Mouse (Mus musculus) left cerebral cortex, adult 18-20 months (tissue): ENCODE measurements around the gene Zfand2b. TPM values are rescaled to one million over a fixed set of nuclear protein-coding genes. Genes with fewer than 3 reads are reported as not detected.
A peak's percentile ranks its signal among the peaks of the same experiment; 100 is the strongest.

Experiments used
- DNase-seq, 2 experiments: peaks; one replicate each; pipeline ENCODE4 v3.0.0; 2021 to 2022; ENCODE audit warnings: low spot score in 2 of 2, mixed read lengths in 1 of 2
- total RNA-seq, 2 experiments: library from RNA; stranded (reverse); gene quantifications; 2 replicates each; pipeline ENCODE4 v1.2.3; 2021

Zfand2b gene
- total RNA-seq, 2 experiments from 2014 or later, result 26.3 to 29.1 TPM

DNA sequence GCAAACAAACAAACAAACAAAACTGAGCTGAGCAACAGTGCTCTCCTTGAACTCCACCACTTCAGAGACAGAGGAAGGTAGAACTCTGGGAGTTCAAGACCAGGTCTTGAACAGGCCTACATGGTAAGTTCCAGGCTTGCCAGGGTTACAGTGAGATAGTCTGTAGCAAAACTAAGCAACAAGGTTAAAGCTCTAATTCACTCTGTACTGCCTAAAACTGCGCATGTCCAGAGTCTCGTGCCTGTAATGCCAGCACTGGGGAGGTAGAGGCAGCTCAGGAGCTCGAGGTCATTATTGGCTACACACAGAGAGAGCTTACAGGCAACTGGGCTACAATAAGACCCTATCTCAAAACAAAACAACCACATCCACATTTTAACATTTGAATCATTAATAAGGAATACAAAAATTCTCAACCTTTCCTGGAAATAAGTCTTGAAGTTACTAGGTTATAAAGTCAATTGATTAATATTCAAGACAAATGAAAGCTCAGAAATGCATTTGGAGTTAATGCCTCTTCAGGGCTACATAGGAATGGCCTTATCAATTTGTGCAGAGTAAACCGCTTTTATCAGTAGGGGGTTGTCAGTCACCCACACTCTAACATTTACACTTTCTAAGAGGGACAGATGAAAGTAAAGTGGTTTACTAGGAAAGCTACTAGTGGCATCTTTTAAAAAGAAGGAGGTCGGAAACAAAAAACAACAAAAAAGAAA lies 8.7 kb upstream of the Zfand2b start:
- DNase-seq, result no peak

DNA sequence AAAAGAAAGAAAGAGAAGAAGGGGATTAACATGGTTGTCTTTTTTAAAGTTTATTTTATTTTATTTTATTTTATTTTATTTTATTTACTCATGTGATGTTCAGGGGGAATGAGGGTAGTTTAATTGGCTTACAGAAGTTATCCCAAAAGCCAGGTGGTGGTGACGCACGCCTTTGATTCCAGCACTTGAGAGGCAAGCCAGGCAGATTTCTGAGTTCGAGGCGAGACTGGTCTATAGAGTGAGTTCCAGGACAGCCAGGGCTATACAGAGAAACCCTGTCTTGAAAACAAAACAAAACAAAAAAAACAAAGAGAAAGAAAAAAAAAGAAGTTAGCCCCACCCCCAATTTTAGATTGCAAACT lies 8.2 kb upstream of the Zfand2b start:
- DNase-seq, result no peak

DNA sequence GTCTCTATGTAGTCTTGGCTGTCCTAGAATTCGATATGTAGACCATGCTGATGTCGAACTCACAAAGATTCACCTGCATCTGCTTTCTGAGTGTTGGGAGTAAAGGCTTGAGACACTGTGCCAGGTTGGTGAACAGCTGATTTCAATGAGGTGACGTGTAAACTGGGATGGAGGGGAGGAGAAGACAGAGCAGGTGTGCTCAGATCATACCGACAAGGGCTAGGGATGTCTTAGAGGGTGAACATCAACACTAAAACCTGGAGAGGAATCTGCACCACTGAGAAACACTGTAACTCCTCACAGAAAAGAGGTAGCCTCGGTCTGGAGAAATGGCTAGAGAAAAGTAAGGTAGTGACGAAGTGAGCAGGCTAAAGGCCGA lies 364 bp upstream of the Zfand2b start:
- DNase-seq, result no peak

DNA sequence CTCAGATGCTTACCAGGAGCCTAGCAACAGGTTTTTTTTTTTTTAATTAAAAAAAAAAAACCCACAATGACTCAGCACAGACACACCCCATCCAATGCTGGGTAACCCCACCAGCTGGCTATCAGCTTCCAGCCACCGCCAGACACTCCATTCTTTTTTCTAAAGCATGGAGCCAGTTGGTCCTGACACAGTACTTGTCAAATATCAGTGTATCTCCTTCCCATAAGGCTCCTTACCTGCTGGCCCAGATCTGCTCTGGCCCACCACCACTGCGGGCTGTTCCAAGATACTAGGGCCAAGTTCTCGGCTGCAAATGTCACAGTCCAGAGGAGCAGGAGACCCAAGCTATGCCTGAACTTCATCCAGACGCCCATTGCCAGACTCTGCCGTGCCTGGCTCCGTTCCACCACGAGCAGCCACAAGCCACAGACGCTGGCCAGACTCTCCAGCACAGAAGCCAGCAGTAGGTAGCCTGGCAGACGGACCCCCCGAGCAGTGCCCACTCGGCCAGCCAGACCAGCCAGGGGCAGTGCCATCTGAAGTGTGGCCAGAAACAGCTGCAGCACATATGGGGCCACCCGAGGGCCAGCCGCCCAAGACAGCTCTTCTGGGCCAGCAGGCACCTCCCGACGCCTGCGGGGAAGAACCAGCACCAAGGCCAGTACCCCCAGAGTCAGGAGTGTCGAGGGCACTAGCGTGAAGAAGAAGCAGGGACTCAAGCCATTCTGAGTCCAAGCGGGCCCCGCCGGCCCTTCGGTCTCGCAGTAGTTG lies 11.1 kb downstream of the Zfand2b start:
- DNase-seq, result peak; percentile 25 to 34

DNA sequence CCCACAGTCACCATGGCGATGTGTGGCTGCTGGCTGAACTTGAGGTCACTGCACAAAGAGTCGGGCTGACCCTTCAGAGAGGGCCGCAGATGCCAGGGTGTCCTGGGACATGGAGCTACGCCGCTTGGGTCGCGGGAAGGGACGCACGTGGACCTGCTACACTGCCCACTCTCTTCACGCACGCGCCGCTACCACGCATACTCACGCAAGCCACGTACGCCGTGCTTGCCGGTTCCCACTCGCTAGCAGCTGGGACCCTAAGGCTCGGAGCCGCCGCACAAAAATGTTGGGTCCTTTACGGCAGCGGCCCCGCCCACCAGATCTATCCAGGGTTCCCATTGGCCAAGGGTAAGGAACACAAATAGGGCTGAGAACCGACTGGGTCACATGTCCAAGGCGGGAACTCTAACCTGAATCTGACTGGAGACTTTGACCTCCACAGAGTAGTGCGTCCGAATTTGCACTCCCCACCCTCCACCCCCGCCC lies 11.7 kb downstream of the Zfand2b start, which contains the start of gene Abcb6:
Gene Abcb6, minus strand, starts transcription at position 288 of the 486 bp plus-strand sequence.
- peak; percentile 88 to 91 for DNase-seq

DNA sequence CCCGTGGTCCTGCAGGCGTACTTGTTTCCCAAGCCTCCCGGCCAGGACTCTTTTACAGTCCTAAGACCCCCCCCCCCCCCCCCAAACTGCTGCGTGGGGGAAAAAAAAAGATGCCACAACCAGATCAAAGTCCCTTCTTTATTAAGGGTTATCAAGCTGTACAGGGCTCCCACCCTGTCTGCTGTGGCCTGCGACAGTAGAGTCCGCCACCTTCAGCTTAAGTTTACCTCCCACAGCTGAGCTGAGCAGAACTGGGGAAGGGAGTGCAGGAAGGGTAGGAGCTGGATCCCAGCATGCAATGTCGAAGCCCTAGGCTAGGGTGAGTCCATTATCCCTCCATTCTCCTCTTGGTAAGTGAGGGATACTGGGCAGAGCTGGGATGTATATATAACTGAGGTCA lies 12.3 kb downstream of the Zfand2b start:
- DNase-seq, result no peak

DNA sequence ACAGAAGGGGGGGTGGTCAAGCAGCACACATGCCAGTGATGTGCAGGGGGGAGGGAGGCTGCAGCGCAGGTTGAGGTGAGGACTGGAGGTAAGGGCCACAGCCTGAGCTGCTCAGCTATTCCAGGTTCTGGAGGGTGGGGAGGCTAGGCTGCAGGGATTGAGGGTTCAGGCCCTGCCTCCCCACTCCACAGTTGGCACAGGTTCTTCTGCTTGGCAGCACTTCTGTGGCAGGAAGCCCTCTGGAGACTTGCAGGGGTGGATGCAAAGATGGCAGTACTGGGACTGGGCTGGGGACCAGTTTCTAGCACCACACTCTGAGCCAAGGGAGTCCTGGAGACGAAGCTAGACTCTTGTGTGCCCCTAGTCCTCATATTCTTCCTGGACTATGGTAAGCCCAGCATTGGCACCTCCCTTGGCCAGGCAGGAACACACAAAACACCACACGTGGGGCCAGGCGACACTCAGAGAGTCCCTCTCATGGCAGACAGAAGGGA lies 13.0 kb downstream of the Zfand2b start:
- DNase-seq, result no peak

DNA sequence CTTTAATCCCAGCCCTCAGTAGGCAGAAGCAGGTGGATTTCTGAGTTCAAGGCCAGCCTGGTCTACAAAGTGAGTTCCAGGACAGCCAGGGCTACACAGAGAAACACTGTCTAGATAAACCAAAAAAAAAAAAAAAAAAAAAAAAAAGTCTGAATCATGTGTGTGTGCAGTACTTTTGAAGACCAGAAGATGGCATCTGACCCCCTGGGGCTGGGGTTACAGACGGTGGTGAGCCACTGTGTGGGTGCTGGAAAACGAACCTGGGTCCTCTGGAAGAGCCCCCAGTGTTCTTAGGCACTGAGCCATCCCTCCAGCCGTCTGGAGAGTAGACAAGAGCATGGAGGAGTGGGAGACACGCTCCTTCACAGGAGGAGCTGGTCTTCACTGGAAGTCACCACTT lies 13.7 kb downstream of the Zfand2b start:
- DNase-seq, result no peak

DNA sequence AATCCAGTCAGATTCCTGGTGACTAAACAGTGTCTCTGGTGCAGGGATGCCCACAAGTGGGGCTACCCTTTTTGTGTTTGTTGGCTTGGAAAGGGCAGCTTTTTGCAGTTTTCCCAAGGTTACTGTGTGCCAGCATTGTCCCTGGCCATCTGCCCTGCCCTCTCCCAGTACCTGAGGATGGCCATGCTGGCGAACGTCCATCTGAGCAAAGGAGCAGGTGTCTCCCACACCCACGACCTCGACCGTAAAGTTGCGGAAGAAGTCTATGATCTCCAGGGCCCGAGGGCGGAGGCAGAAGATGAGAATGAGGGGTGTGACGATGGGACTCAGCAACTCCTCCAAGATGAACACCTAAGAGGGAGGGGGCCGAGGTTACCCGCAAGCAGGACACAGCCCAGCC lies 17.0 kb downstream of the Zfand2b start:
- DNase-seq, result no peak

DNA sequence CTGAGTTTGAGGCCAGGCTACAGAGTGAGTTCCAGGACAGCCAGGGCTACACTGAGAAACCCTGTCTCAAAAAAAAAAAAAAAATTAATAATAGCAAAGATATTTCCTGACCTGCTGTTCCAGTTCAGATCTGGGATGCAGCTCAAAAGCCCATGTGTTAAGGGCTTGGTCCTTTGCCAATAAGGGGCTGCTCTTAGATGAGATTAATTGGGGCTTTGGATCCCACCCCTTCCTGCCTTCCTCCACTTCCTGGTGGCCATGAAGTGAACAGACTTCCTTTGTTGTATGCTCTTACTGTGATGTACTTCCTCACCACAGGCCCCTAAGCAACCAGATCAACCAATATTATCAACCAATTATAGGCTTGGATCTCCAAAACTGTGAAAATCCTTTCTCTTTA lies 18.7 kb downstream of the Zfand2b start:
- DNase-seq, result no peak

DNA sequence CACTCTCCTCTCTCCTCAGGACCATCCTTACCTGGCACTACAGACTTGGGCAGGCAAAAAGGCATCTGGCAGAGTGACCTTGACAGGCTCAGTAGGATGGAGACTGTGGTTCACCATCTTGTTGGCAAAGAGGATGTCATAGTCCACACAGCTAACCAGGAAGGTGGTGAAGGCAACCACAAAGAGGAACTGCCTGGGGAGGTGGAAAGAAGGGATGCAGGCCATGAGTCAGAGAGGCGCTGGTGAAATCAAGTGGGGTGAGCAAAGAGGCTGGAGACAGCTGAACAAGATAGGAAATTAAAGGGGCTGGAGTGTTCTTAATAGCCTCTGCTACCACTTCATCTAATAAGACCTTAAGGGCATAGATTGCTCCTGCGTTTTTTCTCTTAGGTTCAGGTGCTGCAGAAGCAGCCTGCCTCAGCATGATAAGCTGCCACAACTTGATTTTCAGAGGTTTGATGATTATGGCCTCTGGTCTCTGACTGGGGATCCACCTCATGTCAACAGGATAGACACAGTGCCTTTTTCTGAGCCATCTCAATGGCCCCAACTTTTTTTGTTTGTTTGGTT lies 19.6 kb downstream of the Zfand2b start:
- no peak for DNase-seq

DNA sequence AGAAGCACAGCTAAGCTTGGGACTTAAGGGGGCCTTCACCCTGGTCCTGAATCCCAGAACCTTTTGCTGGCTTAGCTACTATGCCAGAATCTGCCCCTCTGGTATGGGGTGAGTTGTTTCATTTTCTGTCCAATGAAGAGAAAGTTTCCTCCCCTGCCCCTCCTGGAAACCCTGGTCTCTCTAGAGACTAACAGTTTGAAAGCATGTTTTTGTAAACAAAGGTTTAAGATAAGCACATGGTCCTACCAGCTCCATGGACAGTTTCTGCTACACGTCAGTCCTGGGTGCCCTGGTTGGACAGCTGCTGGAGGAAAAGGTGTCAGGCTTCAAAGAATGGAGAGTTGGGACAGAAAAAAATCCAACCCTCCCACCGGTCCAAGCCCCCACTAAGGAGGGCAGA lies 22.1 kb downstream of the Zfand2b start:
- DNase-seq, result no peak

DNA sequence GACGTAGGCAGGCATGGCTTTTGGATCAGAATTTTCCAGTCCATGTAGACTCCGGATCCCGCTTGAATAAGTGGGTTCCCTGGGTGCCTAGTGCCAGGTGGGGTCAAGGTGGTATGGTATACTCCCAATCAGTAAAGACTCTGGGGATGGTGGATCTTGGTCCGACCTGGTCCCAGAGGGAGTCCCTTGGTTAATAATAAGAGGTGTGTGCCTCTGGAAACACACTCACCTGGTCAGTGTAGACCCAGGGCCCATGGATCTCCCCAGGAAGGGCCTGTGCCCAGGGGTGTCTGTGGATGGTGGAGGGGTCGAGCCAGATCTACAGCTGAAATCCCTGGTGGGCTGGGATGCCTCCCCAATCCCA lies 22.8 kb downstream of the Zfand2b start:
- DNase-seq, result no peak

DNA sequence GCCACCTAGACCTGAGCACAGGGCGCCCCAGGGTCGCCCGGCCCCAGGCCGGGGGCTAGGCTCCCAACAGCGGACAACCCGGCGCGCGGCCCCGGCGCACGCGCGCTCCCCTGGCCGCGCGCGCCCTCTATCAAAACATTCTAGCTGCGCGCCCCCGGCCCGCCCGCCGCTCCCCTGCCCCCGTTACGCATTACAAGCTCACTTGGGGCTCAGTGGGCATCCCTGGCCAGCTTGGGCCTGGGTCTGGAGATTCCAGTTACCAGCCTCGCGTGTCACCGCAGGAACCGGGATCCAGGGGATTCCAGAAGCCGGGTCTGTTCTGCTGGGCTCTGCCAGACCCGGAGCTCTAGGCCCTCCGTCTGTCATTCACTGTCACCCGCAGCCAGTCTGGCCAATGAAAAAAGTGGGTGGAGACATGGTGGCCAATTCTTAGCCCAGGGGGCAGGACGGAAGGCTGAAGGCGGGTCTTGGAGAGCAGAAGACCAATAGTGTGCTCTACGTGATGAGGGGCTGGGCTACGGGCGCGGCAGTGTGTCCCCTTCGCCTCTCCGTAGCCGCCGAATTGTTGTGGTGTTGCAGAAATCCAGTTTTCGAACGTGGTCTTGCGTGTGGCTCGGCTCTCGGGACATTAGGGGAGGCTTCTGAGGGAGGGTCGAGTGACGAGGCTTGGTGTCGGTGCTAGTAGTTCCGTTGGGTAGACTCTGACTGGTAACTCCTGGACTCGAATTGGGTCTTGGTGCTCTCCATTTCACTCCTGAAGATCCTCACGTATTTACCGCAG lies 23.4 kb downstream of the Zfand2b start, which contains the start of the genes Ankzf1 and Atg9a:
Gene Ankzf1, plus strand, starts transcription at position 530 of the 781 bp plus-strand sequence.
Gene Atg9a, minus strand, starts transcription at position 575 of the 781 bp plus-strand sequence.
- DNase-seq, result peak; percentile 92 to 95

DNA sequence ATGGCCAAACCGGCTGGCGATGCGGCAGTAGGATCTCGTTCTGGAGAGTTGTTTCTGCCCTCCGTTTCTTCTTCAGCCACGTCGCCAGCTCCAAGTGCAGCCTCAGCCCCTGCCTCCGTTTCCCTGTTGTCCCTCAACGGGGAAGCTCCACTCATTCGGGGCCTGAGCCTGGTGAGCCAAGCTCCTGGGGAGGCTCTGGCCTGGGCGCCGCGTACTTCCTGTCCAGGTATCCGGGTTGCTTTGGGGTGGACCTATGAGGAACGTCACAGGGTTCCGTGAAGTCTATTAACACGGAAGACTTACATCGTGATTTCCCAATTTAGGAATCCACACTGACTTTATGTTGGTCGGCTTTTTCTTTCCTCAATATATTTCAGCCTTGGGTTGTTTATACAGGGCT lies 24.0 kb downstream of the Zfand2b start:
- DNase-seq, result no peak

DNA sequence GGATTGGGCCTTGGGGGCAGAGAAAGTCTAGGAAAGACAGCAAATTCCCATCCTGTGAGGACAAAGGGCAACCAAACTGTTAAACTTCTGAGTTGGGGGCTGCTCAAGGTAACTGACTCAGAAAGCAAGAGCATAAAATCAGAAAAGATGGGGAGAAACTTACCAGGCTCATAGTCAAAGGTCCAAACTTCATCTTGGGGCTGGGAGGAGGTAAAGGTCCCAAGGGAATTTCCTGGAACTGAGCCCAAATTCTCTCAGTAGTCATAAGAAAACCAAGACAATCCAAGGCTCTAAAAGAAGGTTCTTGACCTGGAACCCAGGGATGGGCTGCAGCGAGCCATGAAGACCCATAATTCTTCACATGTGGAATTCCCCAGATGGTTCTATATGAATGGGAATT lies 32.8 kb downstream of the Zfand2b start:
- no peak for DNase-seq

DNA sequence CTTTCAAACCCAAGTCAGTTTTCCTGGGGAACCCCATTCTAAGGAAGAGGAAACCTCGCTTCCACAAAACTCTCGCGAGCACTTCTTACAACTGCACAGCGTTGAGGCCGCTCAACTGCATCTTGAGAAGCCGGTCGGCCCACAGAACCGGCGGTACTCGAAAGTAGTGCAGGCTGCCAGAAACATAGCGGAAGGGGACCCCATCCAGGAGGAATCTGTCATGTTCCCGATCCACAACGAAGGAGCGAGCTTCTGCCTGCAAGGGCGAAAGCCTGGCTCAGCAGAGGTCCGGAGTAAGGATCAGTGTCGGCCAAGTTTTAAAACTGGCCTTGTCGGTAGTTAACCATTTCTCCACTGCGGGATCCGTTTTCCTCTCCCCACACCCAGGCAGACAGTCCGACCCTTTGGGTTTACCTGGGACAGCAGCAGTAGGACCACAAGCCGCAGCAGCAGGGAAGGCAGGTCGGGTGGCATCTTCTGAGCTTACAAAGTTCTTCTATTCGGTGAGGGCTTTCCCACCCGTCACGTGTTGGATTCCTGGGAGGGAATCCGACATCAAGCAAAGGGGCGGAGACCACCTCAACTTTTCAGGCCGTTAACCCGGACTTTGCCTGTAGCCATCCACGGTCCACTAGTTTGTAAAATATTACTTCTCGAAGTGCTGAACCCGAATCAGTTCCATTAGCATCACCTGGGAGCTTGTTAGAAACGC lies 40.7 kb downstream of the Zfand2b start:
- no peak for DNase-seq

DNA sequence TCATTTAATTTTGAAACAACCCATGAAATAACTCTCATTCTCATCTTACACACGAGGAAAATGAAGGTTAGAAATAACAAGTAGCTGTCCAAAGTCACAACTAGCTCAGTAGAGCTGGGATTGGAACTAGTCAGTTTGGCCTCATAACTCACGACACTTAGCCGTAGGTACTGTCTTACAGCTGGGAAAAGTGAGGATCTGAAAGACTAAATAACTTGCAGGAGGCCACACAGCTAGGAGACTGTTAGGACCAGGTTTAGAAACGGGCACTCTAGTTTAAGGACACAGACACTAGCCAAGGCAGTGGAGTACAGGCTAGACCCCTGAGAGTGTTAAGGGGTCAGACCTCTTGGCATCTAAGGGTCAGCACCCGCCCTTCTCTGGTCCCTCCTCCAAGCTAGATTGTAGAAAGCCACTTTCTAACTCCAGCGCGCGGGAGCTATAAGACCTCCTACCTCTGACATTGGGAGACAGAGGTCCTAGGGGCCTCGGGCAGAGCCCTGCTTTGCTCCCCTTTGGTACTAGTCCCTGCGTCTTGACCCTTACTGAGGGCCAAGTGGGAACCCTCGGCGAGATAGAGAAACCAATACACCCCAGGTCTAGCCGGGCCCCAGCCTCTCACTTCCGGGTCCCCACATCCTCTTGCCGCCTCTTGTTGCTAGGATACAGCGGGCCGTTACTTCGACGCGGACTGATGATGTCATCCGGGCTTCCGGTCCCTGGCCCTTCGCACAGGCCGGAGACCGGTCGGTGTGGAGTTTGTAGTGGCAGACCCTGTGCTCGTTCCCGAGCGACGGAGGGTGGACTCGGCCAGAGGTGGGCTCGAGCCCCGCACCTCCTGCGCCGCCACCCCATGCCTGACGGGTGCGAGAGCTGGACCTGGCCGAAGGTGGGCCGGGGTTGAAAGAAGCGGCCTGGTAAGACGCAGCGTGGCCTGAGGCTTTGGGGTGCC lies 42.0 kb downstream of the Zfand2b start, which contains the start of the genes Glb1l and Stk16:
Gene Glb1l, minus strand, starts transcription at position 678 of the 952 bp plus-strand sequence.
Gene Stk16, plus strand, starts transcription at position 703 of the 952 bp plus-strand sequence.
- DNase-seq, result peak; percentile 98

DNA sequence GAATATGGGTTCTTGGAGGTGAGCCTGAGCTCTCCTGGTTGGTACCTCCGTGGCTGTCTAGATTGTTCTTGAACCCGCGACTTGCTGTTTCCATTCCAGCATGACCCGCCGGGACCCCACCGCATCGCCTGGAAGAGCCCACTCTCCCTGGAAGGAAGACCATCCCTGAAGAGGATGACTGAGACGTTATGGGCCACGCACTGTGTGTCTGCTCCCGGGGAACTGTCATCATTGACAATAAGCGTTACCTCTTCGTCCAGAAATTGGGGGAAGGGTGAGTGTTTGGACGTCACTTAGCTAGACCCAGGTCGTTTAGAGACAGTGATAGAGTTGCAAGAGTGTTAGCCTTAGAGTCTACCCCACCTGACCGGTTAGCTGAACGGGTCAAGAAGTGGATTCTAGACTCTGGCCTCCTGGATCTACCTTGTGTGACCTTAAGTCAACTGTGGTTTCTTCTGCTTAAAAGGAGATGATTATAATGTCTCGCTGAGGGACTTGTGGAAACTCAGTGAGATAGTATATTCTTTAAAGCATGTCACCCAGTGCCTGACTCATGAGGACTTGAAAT lies 42.8 kb downstream of the Zfand2b start:
- no peak for DNase-seq
